Comparison of ENCODE assay signal across 8 mouse cellular contexts in genomic region chr19:7484076-7484475, GRCm38 (mm10). TPM values are rescaled to one million over a fixed set of nuclear protein-coding genes. Genes with fewer than 3 reads are reported as not detected.
DNase-seq lines count a peak whose midpoint lies in the region; ATAC-seq and TF ChIP-seq lines count a peak whose summit lies in the region.

No protein-coding gene starts in this region.

- TF ChIP-seq CTCF in E14TG2a.4 (conservative IDR thresholded peaks at IDR 0.05; ENCODE audit: low read length), result no peak

- no peaks in the 10 kb centered on the region for H3K27me3 ChIP-seq in heart, embryonic 13.5 days (replicated peaks)
- no peaks in the 10 kb centered on the region for H3K27me3 ChIP-seq in E14TG2a.4 (ENCODE audit: insufficient read depth, low read length)
- no peaks in the 10 kb centered on the region for H3K27me3 ChIP-seq in forebrain, embryonic 11.5 days (ENCODE audit: control insufficient read depth, insufficient read depth, low read length)
- no peaks in the 10 kb centered on the region for H3K27me3 ChIP-seq in limb, embryonic 11.5 days (ENCODE audit: control insufficient read depth, insufficient read depth, low read length)

- intact Hi-C loops in heart, postnatal 10 days (cut with DNase I), result loop anchor here (5.0 kb wide), 1 partner anchor 42 kb away; no protein-coding TSS in a partner anchor

- H3K36me3 ChIP-seq in heart, embryonic 13.5 days, result no peaks in the 10 kb centered on the region
- peaks cover 13% of the 10 kb centered on the region for H3K36me3 ChIP-seq in E14TG2a.4 (ENCODE audit: insufficient read depth, low read length)
- no peaks in the 10 kb centered on the region for H3K36me3 ChIP-seq in forebrain, embryonic 11.5 days (ENCODE audit: control insufficient read depth, insufficient read depth, low read length)
- H3K36me3 ChIP-seq in limb, embryonic 11.5 days (ENCODE audit: control insufficient read depth, insufficient read depth, low read length), result no peaks in the 10 kb centered on the region

- H3K9me3 ChIP-seq in heart, embryonic 13.5 days, result no peaks in the 10 kb centered on the region
- no peaks in the 10 kb centered on the region for H3K9me3 ChIP-seq in E14TG2a.4 (ENCODE audit: low read length)
- no peaks in the 10 kb centered on the region for H3K9me3 ChIP-seq in forebrain, embryonic 11.5 days (ENCODE audit: control insufficient read depth, low read length)
- H3K9me3 ChIP-seq in limb, embryonic 11.5 days (ENCODE audit: control insufficient read depth, low read length), result no peaks in the 10 kb centered on the region

- no peak for DNase-seq in heart, postnatal 10 days
- DNase-seq in forebrain, embryonic 11.5 days (ENCODE audit: low spot score), result no peak
- DNase-seq in limb, embryonic 11.5 days (ENCODE audit: low spot score), result no peak
- DNase-seq in right cerebral cortex, postnatal 4 days, result peak; percentile 13
- no peak for DNase-seq in ovary, postnatal 14 days (ENCODE audit: low spot score)
- DNase-seq in kidney, adult 11 months, result no peak

- peak overlapping the region; percentile 77; the same call in 1 of the 2 replicates for H3K9ac ChIP-seq in heart, embryonic 13.5 days
- no peak overlapping the region for H3K9ac ChIP-seq in forebrain, embryonic 11.5 days (ENCODE audit: low read length)
- no peak overlapping the region for H3K9ac ChIP-seq in limb, embryonic 11.5 days (ENCODE audit: low read length)

- H3K4me1 ChIP-seq in heart, embryonic 13.5 days, result peaks cover 30% of the 10 kb centered on the region
- peaks cover 31% of the 10 kb centered on the region for H3K4me1 ChIP-seq in E14TG2a.4 (replicated peaks; ENCODE audit: low read depth, low read length)
- H3K4me1 ChIP-seq in forebrain, embryonic 11.5 days (replicated peaks; ENCODE audit: control insufficient read depth, insufficient read depth, low read length), result no peaks in the 10 kb centered on the region; the same call in 1 of the 2 replicates
- H3K4me1 ChIP-seq in limb, embryonic 11.5 days (ENCODE audit: control insufficient read depth, insufficient read depth, low read length), result 0 out of 2 replicates have a peak, but pooled peaks cover 5% of the 10 kb centered on the region

- H3K27ac ChIP-seq in heart, embryonic 13.5 days (replicated peaks), result peak overlapping the region; percentile 79; the same call in 1 of the 2 replicates
- H3K27ac ChIP-seq in forebrain, embryonic 11.5 days (ENCODE audit: low read depth, low read length), result no peak overlapping the region
- no peak overlapping the region for H3K27ac ChIP-seq in limb, embryonic 11.5 days (replicated peaks; ENCODE audit: low read depth, low read length)

- H3K4me3 ChIP-seq in heart, embryonic 13.5 days, result peak overlapping the region; percentile 91
- H3K4me3 ChIP-seq in E14TG2a.4 (replicated peaks; ENCODE audit: low read length), result peak overlapping the region; percentile 70; the same call in 1 of the 2 replicates
- H3K4me3 ChIP-seq in forebrain, embryonic 11.5 days (ENCODE audit: low read depth, low read length), result no peak overlapping the region
- no peak overlapping the region for H3K4me3 ChIP-seq in limb, embryonic 11.5 days (ENCODE audit: low read depth, low read length)

- no peak for ATAC-seq in heart, embryonic 13.5 days (ENCODE audit: extremely low read depth, insufficient number of reproducible peaks, low FRiP score, low TSS enrichment)
- no peak for ATAC-seq in forebrain, embryonic 11.5 days (replicated peaks; ENCODE audit: low FRiP score)
- no peak for ATAC-seq in limb, embryonic 11.5 days (ENCODE audit: insufficient number of reproducible peaks, low FRiP score, low TSS enrichment, low read depth)

- H3K4me2 ChIP-seq in heart, embryonic 13.5 days, result peak overlapping the region; percentile 90
- H3K4me2 ChIP-seq in forebrain, embryonic 11.5 days (ENCODE audit: low read depth, low read length, severe bottlenecking), result peak overlapping the region; percentile 44; the same call in 1 of the 2 replicates
- peak overlapping the region; percentile 50; the same call in 1 of the 2 replicates for H3K4me2 ChIP-seq in limb, embryonic 11.5 days (ENCODE audit: low read depth, severe bottlenecking)

- 33% methylated on average over 5 of the region's 5 CpGs for WGBS in heart, embryonic 13.5 days
- 77% methylated on average over 5 of the region's 5 CpGs for WGBS in forebrain, embryonic 11.5 days
- 74% methylated on average over 5 of the region's 5 CpGs for WGBS in limb, embryonic 11.5 days

RNA-seq across cellular contexts. Expression of gene Rtn3, which starts 1.0 kb away (rescaled TPM):
- 129 and 138 TPM in 2 replicates for polyA plus RNA-seq in heart, embryonic 13.5 days (2015; fragmentation: Nextera tagmentation; extraction: Ambion mirVana)
- 100 to 1,000 TPM in 1 of 2 experiments, 10 to 100 TPM in 1; 99.1 to 107 TPM for total RNA-seq in heart, postnatal 10 days (2021)
- 268 and 273 TPM in 2 replicates for polyA plus RNA-seq in forebrain, embryonic 11.5 days (2014; fragmentation: Nextera tagmentation; extraction: Ambion mirVana)
- polyA plus RNA-seq in limb, embryonic 11.5 days (2014; fragmentation: Nextera tagmentation; extraction: Ambion mirVana), result 78.5 and 94.1 TPM in 2 replicates

RNA-seq across cellular contexts. Expression of gene Atl3, which starts 9.8 kb away (rescaled TPM):
- polyA plus RNA-seq in heart, embryonic 13.5 days (2015; fragmentation: Nextera tagmentation; extraction: Ambion mirVana), result 7.2 and 7.7 TPM in 2 replicates
- 10 to 100 TPM; 33.4 to 34.8 TPM for total RNA-seq in heart, postnatal 10 days (2021)
- 9.8 and 10.3 TPM in 2 replicates for polyA plus RNA-seq in forebrain, embryonic 11.5 days (2014; fragmentation: Nextera tagmentation; extraction: Ambion mirVana)
- 10.6 and 10.9 TPM in 2 replicates for polyA plus RNA-seq in limb, embryonic 11.5 days (2014; fragmentation: Nextera tagmentation; extraction: Ambion mirVana)

Comparison
In these comparisons a context has a peak if more than half of its experiments do, and no peak if none do; other contexts are left out.
1. H3K4me3 ChIP-seq: peak in heart, embryonic 13.5 days (single experiment) and E14TG2a.4 (single experiment); none in forebrain, embryonic 11.5 days (single experiment) and limb, embryonic 11.5 days (single experiment).
2. Peak in every context shown above with its lines, with median percentiles within 50 percentile points of each other: H3K4me2 ChIP-seq.